Mouse (Mus musculus) cerebellum, adult 2 months (tissue): ENCODE measurements at regions not wholly inside any gene's neighbourhood (a gene's known extent, or its start where the extent isn't known, plus 50 kb on each side); places are given as distances from the start of the nearest gene placed in this dataset.
A peak's percentile ranks its signal among the peaks of the same experiment; 100 is the strongest.

ENCODE experiments used
- DNase-seq, 2 experiments: peaks; one replicate each; pipeline ENCODE4 v3.0.0; 2021
- H3K27ac ChIP-seq: fragments of 200-500 bp; 2 replicates; pipeline ENCODE4 v1.5.1; 2012; ENCODE audit warnings: low read length, control low read depth, inconsistent platforms; ENCODE audit not compliant: insufficient read depth
- H3K27me3 ChIP-seq: fragments of 200-500 bp; 2 replicates; pipeline ENCODE4 v1.6.1; 2012; ENCODE audit warnings: inconsistent platforms, mild to moderate bottlenecking, low read length, moderate library complexity; ENCODE audit not compliant: control insufficient read depth, insufficient read depth
- H3K4me1 ChIP-seq: fragments of 200-500 bp; 2 replicates; pipeline ENCODE4 v1.6.1; 2011; ENCODE audit warnings: low read length; ENCODE audit not compliant: control insufficient read depth, insufficient read depth
- H3K4me3 ChIP-seq: fragments of 200-500 bp; replicated peaks from 2 replicates; pipeline ENCODE3; 2011; ENCODE audit warnings: mild to moderate bottlenecking, low read depth, low read length, control low read depth; ENCODE audit not compliant: insufficient read depth
- CTCF ChIP-seq: fragments of 200-500 bp; IDR thresholded peaks from 2 replicates; pipeline ENCODE4 v1.5.1; 2011; ENCODE audit warnings: low read depth, mild to moderate bottlenecking, control low read depth, low read length, moderate library complexity, borderline replicate concordance; ENCODE audit not compliant: insufficient read depth
- POLR2A ChIP-seq: fragments of 200-500 bp; IDR thresholded peaks from 2 replicates; pipeline ENCODE4 v1.6.1; 2011; ENCODE audit warnings: low read length, control low read depth, borderline replicate concordance; ENCODE audit not compliant: insufficient read depth
- WGBS: fragments of 180-500 bp; shearing (Covaris S2); methylation state at CpG from one replicate; pipeline ENCODE4 v1.1.7; 2018; 5-methylcytosine and 5-hydroxymethylcytosine counted together

DNA sequence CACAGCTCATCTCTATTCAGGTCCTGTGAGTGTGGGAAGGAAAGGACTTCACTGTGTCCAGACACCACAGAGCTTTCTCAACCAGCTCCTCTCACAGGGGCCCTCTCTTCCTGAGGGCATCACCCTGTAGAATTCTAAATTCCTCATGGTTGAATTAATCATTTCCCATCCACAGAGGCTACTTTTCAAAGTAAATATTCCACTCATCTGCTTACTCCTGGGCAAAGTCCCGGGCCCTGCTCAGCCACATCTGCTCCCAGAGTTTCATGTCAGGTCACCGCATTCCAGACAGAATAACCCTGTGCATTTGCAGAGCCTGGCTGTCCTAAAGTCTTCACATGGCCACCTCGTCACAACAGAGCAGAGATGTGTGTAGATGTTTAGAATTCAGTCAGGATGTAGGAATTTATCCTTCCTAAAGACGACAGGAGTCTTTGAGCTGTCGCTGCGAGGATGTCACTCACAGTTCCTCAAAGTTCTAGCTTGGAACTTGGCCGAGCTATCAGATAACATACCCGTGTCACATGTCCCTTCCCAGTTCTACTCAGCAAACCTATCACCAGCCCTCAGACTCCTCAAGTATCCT lies 159.8 kb upstream of the Gmds start:
- no peak for DNase-seq
- 84% methylated on average over 8 of the region's 8 CpGs for WGBS
- H3K4me1 ChIP-seq: peaks cover 3% of the 10 kb centered on the region
- H3K27ac ChIP-seq: no peak overlapping the region
- TF ChIP-seq CTCF (no peak), POLR2A (no peak)
- H3K4me3 ChIP-seq: no peak overlapping the region
- no peaks in the 10 kb centered on the region for H3K27me3 ChIP-seq

DNA sequence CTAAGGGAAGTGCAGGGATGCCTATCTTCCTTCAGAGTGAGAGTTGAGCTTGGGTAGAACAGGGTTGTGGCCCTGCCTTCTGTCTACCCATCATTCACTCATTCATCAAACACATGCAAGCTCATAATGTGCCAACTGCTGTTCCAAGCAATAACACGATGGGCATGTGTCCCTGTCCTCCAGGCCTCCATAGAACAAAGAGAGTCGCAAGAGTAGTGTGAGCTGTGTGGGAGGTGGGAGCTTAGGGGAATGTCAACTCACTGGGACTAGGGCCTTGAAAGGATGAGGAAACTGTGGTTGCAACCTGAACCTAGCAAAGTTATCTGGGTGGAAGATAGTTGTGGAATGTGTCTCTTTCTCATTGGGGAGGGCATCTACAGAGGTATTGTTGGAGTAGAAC lies 157.7 kb upstream of the Gmds start:
- TF ChIP-seq POLR2A (no peak), CTCF (no peak)
- Histone ChIP-seq H3K4me1 (peaks cover 3% of the 10 kb centered on the region), H3K27me3 (no peaks in the 10 kb centered on the region), H3K27ac (no peak overlapping the region), H3K4me3 (no peak overlapping the region)
- no peak for DNase-seq
- 62% methylated on average over 2 of the region's 2 CpGs for WGBS

DNA sequence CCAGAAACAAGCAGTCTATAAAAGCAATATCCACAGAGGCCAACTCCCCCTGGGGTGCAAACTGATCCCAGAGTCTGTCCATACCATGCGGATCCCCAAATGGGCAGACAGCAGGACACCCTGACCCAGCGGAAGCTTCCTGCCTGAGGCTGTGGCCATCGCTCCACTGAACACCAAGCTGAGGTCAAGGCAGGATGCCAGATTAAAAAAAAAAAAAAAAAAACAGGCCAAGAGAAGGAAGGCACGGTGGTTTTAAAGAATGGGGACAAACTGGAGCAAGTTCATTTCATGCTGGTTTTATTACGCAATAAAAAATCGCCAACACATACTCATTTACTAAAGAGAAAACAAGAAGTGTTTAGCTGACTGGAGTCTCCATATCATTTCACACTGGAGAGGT lies 156.5 kb upstream of the Gmds start:
- H3K4me3 ChIP-seq: no peak overlapping the region
- H3K4me1 ChIP-seq: peaks cover 3% of the 10 kb centered on the region
- peak; percentile 14 to 48 for DNase-seq
- 10% methylated on average over 6 of the region's 6 CpGs for WGBS
- H3K27me3 ChIP-seq: no peaks in the 10 kb centered on the region
- H3K27ac ChIP-seq: no peak overlapping the region
- TF ChIP-seq POLR2A: no peak
- no peak for TF ChIP-seq CTCF

DNA sequence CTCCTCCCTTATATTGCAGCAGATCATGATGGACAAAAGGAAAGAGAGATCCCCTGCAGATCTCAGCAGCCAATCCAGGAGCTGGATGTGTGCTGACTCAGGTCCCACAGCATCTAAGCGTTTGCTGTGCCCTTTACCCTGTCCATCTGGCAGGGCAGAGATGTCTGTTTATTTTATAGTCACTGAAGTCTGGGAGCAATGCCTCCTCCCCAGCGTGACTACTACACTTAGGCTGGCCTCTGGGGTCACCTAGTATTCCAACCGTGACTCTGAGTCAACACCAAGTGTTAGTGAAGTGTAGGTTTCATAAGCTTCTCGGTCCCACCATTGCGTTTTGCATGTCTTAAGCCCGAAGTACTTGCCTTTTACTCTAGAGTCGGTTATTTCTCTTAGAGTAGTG lies 155.3 kb upstream of the Gmds start:
- Histone ChIP-seq H3K4me3 (no peak overlapping the region), H3K4me1 (peaks cover 3% of the 10 kb centered on the region), H3K27ac (no peak overlapping the region), H3K27me3 (no peaks in the 10 kb centered on the region)
- 66% methylated on average over 7 of the region's 7 CpGs for WGBS
- no peak for DNase-seq
- TF ChIP-seq POLR2A: no peak
- no peak for TF ChIP-seq CTCF

DNA sequence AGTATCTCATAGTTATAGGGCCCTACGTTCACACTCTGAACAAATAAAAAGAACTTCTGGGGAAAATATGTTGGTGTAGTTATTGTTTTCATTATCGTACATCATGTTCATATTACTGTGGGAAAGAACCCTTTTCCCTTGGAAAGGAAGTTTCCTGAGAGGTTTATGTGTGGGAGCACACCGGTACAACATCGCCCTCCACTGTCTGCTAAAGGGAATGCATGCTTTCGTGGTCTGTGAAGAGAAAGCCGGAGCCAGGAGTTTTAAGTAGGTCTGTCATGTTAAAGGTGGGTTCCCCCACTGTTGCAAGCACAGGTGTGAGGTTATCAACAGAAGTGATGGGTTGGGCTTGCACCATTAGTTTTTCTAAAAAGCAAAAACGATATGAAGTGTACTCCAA lies 154.8 kb upstream of the Gmds start:
- WGBS: 40% methylated on average over 7 of the region's 7 CpGs
- Histone ChIP-seq H3K4me3 (no peak overlapping the region), H3K27ac (no peak overlapping the region), H3K4me1 (peaks cover 3% of the 10 kb centered on the region), H3K27me3 (no peaks in the 10 kb centered on the region)
- TF ChIP-seq CTCF: peak; percentile 63; the same call in 1 of the 2 replicates
- no peak for TF ChIP-seq POLR2A
- DNase-seq: peak; percentile 17 to 25

DNA sequence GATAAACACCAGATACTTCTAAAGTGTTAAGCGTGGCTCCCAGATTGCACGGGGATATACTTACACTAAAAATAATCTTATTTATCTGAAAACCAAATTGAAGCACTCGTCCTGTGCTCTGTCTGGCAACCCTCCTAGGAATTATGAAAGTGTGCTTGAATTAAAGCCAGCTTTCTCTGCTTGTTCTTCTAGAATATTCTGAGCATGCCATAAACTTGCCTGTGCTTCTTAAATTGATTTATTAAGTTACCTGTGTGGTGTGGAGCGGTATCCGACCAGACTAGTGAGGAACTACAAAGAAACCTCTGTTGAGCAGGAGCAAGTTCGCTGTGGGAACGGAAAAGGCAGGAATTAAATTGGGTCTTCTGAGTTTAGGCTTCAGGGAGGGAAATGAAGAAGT lies 154.0 kb upstream of the Gmds start:
- no peaks in the 10 kb centered on the region for H3K27me3 ChIP-seq
- peaks cover 3% of the 10 kb centered on the region for H3K4me1 ChIP-seq
- no peak overlapping the region for H3K4me3 ChIP-seq
- no peak for TF ChIP-seq CTCF
- TF ChIP-seq POLR2A: no peak
- DNase-seq: no peak
- no peak overlapping the region for H3K27ac ChIP-seq
- WGBS: 67% methylated on average over 7 of the region's 7 CpGs

DNA sequence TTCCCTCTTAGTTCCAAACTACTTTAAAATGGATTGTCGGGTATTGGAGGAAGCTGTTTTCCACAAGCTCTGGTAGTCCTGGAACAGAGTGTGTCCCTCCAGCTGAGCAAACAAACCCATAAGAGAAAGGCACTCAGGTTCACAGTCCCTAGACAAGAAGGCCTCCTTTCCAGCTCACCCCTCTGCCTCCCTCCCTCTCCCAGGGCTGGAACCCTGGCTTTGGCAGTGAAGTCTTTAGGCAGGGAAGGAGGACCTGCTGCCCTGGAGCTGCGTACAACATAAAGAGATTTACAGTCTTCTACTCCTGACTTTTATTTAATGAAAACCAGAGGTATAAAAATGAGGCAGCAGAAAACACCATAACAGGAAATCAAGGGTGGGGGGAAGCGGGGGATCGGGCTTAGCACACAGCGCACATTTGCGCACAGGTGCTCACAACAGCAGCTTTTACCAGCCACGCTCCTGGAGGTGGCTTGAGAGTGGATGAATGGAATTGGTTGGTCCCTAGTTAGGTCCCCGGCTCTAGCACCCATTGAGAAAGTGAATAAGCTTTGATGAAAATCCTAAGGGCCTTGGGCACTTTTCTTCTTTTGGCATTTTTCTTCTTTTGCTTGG lies 143.0 kb upstream of the Gmds start:
- Histone ChIP-seq H3K27me3 (no peaks in the 10 kb centered on the region), H3K4me3 (no peak overlapping the region), H3K4me1 (peaks cover 5% of the 10 kb centered on the region), H3K27ac (no peak overlapping the region)
- TF ChIP-seq POLR2A: no peak
- no peak for TF ChIP-seq CTCF
- DNase-seq: no peak
- WGBS: 91% methylated on average over 8 of the region's 8 CpGs

DNA sequence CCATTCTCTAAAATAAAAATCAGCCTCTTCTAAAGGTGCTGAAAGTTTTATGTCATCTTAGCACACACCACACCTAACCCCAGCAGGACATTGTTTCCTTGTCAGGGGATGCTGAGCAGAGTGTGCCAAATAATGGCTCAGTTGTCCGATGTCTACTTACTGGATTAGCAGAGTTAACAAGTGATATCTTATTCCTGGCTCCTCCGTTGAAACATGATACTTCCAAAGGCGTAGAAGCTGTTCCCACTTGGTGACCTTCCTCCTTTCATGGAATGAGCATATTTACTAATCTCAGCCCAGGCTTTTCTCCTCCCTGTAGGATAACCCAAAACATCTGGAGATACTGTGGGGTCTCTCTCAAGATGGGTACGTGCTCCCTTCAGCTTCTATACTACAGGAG lies 141.5 kb upstream of the Gmds start:
- no peak for DNase-seq
- peaks cover 5% of the 10 kb centered on the region for H3K4me1 ChIP-seq
- H3K27ac ChIP-seq: no peak overlapping the region
- TF ChIP-seq POLR2A (no peak), CTCF (no peak)
- no peaks in the 10 kb centered on the region for H3K27me3 ChIP-seq
- no peak overlapping the region for H3K4me3 ChIP-seq
- 63% methylated on average over 4 of the region's 4 CpGs for WGBS
